8 mouse cellular contexts compared by ENCODE assay signal in genomic region chr4:150029885-150030284, GRCm38 (mm10). TPM values are rescaled to one million over a fixed set of nuclear protein-coding genes. Genes with fewer than 3 reads are reported as not detected.
DNase-seq lines count a peak whose midpoint lies in the region; ATAC-seq and TF ChIP-seq lines count a peak whose summit lies in the region.

No protein-coding gene starts in this region.

- no peak overlapping the region for H3K9ac ChIP-seq in intestine, postnatal 0 days (ENCODE audit: low read depth, low read length)
- H3K9ac ChIP-seq in neural tube, embryonic 15.5 days (replicated peaks): 0 out of 2 replicates have a peak overlapping the region, but pooled peaks have one; percentile 30

- H3K4me2 ChIP-seq in intestine, postnatal 0 days (replicated peaks; ENCODE audit: low read depth): peak overlapping the region; percentile 87
- peak overlapping the region; percentile 95 for H3K4me2 ChIP-seq in neural tube, embryonic 15.5 days

- H3K4me3 ChIP-seq in intestine, postnatal 0 days (ENCODE audit: low read depth, low read length): peak overlapping the region; percentile 49
- peak overlapping the region; percentile 47 for H3K4me3 ChIP-seq in neural tube, embryonic 15.5 days (replicated peaks)

- H3K27ac ChIP-seq in intestine, postnatal 0 days (ENCODE audit: low read depth, low read length): no peak overlapping the region
- H3K27ac ChIP-seq in neural tube, embryonic 15.5 days (replicated peaks): no peak overlapping the region

- WGBS in intestine, postnatal 0 days: 16% methylated on average over 11 of the region's 11 CpGs
- 2% methylated on average over 11 of the region's 11 CpGs for WGBS in neural tube, embryonic 15.5 days

- H3K27me3 ChIP-seq in intestine, postnatal 0 days (replicated peaks; ENCODE audit: control insufficient read depth, insufficient read depth, low read length): peaks cover 46% of the 10 kb centered on the region
- peaks cover 73% of the 10 kb centered on the region for H3K27me3 ChIP-seq in neural tube, embryonic 15.5 days (replicated peaks)

- TF ChIP-seq CTCF in intestine, postnatal 0 days (IDR thresholded peaks at IDR 0.05; ENCODE audit: low read depth): no peak

- H3K9me3 ChIP-seq in intestine, postnatal 0 days (ENCODE audit: control insufficient read depth): no peaks in the 10 kb centered on the region
- H3K9me3 ChIP-seq in neural tube, embryonic 15.5 days (replicated peaks): no peaks in the 10 kb centered on the region

- H3K36me3 ChIP-seq in intestine, postnatal 0 days (ENCODE audit: control insufficient read depth, insufficient read depth): no peaks in the 10 kb centered on the region
- H3K36me3 ChIP-seq in neural tube, embryonic 15.5 days: no peaks in the 10 kb centered on the region

- peak; percentile 33; the same call in 1 of the 2 replicates for ATAC-seq in frontal cortex, adult (ENCODE audit: low TSS enrichment)
- ATAC-seq in intestine, postnatal 0 days: no peak
- no peak for ATAC-seq in neural tube, embryonic 15.5 days (ENCODE audit: low FRiP score)

- no peak for DNase-seq in frontal cortex, postnatal 25 days (ENCODE audit: low spot score in 2 of 2)
- DNase-seq in right cerebral cortex, adult 2 months (ENCODE audit: low spot score in 2 of 2): peak; percentile 52 to 60
- DNase-seq in right cerebral cortex, postnatal 10 days (ENCODE audit: low spot score in 2 of 2): no peak
- no peak for DNase-seq in urinary bladder, postnatal 36 days (ENCODE audit: low spot score in 2 of 2)
- DNase-seq in Muller cell, postnatal 12 days (ENCODE audit: inconsistent ontology term): no peak

- H3K4me1 ChIP-seq in intestine, postnatal 0 days (replicated peaks; ENCODE audit: control insufficient read depth, insufficient read depth, low read length): no peaks in the 10 kb centered on the region
- H3K4me1 ChIP-seq in neural tube, embryonic 15.5 days: peaks cover 44% of the 10 kb centered on the region

RNA-seq across cellular contexts. Expression of gene H6pd, which starts 21.1 kb away (rescaled TPM):
- polyA plus RNA-seq in intestine, postnatal 0 days (2015; fragmentation: Nextera tagmentation; extraction: Ambion mirVana): 33.1 and 37.5 TPM in 2 replicates
- 3.3 and 6.4 TPM in 2 replicates for polyA plus RNA-seq in neural tube, embryonic 15.5 days (2015; fragmentation: Nextera tagmentation; extraction: Ambion mirVana)

RNA-seq across cellular contexts. Expression of gene Gpr157, which starts 57.3 kb away (rescaled TPM):
- 2.5 and 3.2 TPM in 2 replicates for polyA plus RNA-seq in intestine, postnatal 0 days (2015; fragmentation: Nextera tagmentation; extraction: Ambion mirVana)
- polyA plus RNA-seq in neural tube, embryonic 15.5 days (2015; fragmentation: Nextera tagmentation; extraction: Ambion mirVana): 0.67 and 0.74 TPM in 2 replicates

Comparison
In these comparisons a context has a peak if more than half of its experiments do, and no peak if none do; other contexts are left out.
1. DNase-seq: peak in right cerebral cortex, adult 2 months (2 of 2); none in frontal cortex, postnatal 25 days (0 of 2), right cerebral cortex, postnatal 10 days (0 of 2), urinary bladder, postnatal 36 days (0 of 2) and Muller cell, postnatal 12 days (single experiment).